Mouse (Mus musculus) ovary, postnatal 10 days (tissue): ENCODE measurements around the gene Dusp27.

Experiments used
- DNase-seq: peaks from one replicate; pipeline ENCODE4 v3.0.0; 2022; ENCODE audit warnings: low spot score

The Dusp27 gene

DNA sequence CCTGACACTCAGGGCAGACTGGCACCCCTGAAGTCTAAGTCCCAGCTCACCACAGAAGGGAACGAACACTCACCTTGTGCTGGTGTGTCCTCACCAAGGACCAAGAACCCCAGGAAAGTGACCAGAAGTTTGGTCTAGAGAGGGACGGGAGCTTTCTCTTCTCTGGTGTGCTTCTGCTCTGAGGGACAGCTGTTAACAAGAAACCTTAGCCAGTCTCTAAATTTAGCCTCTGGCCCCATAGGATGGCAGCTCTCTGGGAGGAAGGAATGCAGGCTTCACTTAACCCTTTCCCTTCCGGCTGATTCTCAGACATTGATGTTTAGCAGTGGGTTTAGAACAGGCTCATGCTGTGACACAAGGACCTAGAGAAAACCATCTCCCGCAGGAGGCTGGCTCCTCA lies at the start of gene Dusp27:
Gene Dusp27 (minus strand): TSS at position 204 of the 400 bp plus-strand sequence.
- DNase-seq: no peak

DNA sequence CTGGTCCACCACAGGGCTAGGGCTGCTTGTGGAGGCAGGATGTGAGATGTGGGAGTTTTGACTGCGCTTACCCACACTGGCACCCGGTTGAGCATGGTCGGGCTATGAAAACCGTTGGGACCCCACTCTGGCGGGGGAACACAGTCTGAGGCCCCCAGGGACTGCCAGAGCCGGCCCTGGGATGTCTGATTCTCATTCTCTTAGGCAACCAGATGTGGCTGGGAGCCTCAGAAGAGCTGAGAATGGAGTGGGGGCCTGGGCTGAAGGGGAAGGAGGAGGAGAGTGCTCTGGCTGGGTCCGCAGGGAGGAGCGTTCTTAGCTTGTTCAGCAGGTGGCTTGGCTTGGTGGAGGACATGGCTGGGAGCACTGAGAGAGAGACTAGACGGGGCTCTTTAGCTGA lies 45.9 kb upstream of the Dusp27 start:
- DNase-seq: no peak

DNA sequence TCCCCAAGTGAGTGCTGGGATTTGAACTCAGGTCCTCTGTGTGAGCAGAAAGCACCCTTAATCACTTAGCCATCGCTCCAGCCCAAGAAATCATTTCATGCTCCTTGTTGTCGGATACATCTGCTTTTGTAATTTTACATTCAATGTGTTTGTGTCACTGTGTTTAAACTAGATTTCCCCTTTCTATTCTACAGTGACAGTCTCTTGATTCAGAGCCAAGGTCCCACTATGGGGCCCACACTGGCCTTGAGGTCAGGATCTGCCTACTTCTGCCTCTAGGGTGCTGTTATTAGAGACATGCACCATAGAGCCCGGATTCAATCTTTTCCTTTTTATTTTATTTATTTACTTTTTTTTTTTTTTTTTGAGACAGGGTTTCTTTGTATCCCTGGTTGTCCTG lies 45.3 kb upstream of the Dusp27 start:
- no peak for DNase-seq

DNA sequence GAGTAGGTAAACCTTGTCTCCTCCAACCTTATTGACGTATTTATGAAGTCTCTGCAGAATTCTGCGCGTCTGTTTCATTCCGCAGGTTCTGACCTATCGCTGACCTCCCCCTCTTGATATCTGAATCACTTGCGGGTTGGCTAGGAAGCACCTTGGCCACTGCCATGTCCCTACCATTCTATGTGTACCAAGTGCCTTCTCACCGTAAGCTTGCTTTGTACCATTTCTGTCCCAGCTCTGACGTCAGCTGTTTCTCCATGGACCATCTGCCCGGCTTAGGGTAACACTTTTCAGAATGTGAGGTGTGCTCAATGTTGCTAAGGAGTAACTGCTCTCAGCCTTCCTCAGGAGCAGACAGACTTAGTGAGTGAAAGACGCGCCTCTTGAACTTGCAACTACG lies 43.1 kb upstream of the Dusp27 start:
- DNase-seq: no peak

DNA sequence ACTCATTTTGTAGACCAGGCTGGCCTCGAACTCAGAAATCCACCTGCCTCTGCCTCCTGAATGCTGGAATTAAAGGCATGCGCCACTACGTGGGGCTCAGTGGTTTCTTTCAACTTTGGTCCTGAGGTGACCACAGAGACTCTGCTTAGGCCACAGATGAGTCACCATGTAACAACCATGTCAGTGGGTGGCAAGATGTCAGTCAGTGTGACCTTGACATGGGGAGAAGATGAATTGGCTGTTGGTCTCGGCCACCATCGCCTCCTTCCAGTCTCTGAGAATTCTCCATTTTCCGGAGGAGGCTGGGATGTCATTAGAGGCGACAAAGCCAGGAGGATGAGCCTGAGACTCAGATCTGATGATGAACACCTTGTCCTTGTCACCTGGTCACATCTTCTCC lies 42.0 kb upstream of the Dusp27 start:
- DNase-seq: no peak

DNA sequence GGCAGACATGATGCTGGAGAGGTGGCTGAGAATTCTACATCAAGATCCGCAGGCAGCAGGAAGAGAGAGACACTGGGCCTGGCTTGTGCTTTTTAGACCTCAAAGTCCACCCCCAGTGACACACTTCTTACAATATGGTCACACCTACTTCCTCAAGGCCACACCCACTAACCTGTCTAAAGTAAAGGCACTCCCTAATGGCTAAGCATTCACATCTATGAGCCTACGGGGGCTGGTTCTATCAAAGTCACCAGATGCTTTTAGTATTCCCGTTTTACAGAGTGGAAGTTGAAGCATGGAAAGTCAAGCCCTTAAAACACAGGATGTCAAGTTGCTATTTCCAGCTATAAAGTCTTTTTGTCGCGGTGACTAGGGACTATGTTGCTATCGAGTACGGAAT lies 40.3 kb upstream of the Dusp27 start:
- no peak for DNase-seq

DNA sequence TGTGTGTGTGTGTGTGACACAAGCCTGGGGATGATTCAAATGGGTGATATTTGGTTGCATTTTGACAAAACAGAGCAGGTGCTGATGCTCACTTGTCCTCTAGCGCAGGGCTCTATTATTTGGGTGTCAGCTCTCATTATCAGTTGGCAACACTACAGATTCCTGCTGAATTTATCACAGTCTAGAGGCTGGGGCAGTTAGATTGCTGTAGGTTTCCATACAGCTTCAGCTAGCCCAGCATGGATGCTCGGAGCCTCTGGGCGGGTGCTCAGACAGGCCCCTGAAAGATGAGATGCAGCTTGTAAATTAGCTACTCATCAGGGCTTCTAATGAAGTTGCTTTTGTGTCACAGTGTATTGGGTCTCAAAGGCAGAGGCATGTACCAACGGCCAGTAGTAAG lies 39.7 kb upstream of the Dusp27 start:
- DNase-seq: no peak

DNA sequence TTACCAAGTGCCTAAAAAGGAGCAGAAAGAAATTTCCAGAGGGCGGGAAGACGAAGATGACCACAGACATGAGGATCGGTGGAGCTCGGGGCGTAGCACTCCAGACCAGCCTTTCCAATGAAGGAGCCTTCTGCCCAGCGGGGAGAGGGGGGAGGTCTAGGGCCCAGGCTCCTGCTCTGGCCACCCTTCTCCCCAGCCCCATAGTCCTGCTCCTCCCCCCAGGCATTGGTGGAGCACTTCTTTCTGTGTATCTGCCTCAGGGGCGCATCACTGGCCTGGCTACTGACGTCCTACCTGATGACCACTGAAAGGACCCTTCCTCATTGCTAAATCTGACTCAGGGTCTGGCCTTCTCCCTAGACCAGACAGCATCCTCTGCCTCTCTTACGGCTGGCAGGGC lies 37.4 kb upstream of the Dusp27 start:
- DNase-seq: no peak

DNA sequence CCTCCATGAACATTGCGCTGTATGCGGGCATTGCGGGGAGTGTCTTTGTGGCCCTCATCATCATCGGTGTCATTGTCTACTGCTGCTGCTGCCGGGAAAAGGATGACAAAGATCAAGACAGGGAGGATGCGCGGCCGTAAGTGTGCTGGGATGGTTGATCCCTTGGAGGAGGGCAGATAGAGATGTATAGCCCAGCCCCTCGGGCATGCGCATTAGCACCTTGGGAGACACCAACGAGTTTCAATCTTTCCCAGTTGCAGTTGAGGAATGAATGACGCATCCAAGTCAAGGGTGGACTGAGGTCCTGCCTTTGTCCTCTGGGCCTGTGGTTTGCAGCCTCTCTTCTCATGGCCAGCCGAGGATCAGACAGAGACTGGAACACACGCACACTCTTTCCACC lies 36.9 kb upstream of the Dusp27 start:
- DNase-seq: no peak

DNA sequence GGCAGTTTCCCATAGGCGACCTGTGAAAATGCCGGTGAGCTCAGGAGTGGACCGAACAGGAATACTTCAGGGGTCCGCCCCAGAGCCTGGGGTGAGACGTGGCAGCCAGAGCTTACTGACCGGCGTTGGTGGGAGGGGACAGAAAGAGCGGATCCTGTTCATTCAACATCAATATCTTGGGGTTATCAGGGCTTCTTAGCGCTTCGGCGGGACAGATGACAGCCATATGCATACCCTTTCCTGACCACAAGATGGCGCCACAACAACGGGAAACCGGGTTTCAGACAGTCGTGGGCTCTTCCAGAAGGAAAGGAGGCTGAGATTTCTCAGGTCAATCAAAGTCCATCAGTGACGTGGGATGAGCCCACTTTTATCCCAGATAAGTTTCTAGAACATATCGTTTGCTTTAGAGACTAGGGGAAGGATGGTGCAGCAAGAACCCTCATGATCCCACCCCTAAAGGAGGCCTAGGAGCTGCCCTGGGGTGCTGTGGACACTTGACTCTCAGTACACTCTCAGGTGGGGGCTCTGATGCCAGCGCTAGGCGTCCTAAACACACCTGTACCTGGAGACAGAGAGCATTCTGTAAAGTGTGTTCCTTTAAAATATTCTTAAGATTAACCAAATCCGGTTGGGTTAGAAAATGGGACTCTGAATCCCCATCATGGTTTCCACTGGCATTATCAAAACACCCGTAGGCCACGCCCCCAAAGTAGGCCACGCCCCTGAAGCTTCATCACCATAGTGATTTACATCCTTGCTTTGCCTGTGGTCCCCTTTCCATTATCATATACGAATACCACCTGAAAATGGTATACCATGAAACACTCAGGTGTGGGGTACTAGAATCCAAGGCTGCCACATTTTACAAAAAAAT lies 33.1 kb upstream of the Dusp27 start:
- DNase-seq: peak; percentile 48

DNA sequence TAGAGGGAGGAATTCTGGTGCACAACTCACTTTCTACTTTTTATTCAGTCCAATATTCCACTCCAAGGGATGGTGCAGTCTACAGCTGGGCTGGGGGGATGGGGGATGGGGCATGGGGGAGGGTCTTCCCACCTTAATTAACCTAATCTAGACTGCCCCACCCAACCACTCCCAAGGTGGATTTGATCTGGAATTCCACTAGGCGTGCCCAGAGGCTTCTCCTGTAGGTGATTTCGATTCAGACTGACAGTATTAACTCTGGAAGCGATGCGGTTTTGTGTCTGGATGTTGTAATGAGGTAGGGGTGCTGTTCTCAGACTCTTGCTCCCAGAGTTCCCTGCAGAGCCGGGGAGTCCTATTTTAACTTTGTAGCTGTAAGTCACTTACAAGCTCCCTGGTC lies 32.4 kb upstream of the Dusp27 start:
- DNase-seq: no peak

DNA sequence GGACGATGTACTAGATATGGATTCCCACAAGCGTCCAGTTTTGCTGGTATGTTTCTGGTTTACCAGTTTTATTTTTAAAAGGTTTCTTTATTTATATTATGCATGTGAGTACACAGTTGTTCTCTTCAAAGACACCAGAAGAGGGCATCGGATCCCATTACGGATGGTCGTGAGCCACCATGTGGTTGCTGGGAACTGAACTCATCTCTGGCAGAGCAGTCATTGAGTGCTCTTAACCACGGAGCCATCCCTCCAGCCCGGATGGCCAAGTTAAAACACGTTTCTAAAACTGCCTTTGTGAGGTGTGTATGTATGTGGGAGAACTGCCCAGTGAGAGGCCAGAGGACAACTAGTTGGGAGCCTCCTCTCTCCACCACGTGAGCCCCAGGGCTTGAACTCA lies 30.9 kb upstream of the Dusp27 start:
- no peak for DNase-seq

DNA sequence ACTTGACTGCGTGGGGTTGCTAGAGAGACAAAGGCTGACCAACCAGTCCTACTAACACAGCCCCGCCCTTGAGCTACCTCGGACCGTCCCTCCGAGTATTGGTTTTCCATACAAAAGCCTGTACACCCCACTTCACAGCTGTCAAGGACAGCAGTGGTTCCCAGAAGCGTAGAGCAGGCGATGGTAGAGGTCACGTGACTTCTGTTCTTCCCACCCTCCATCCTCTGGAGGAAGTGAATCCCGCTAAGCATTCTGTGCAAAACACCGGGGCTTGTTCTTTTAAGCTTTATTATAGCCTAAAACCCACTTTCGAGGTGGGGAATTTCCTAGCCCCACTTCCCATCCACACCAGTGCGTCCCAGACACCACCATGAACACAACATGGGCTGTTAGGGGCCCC lies 30.0 kb upstream of the Dusp27 start:
- no peak for DNase-seq

DNA sequence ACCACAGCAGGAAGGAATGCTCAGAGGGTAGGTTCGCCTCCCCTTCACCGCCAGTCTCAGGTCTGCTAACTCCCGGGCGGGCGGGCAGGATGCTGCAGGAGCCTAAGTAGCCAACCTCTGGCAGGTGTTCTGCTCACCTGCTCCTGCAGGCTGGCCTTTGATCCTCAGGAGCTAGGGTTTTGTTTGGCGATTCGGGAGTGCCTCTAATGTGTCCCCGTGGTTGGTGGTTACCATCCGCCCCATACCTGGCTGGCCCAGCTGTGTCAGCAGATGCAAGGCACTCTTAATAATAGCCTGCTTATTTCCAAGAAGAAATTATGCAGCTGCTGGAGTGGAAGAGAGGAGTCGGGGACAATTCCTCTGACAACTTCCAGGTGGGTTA lies 27.4 kb upstream of the Dusp27 start:
- DNase-seq: no peak

DNA sequence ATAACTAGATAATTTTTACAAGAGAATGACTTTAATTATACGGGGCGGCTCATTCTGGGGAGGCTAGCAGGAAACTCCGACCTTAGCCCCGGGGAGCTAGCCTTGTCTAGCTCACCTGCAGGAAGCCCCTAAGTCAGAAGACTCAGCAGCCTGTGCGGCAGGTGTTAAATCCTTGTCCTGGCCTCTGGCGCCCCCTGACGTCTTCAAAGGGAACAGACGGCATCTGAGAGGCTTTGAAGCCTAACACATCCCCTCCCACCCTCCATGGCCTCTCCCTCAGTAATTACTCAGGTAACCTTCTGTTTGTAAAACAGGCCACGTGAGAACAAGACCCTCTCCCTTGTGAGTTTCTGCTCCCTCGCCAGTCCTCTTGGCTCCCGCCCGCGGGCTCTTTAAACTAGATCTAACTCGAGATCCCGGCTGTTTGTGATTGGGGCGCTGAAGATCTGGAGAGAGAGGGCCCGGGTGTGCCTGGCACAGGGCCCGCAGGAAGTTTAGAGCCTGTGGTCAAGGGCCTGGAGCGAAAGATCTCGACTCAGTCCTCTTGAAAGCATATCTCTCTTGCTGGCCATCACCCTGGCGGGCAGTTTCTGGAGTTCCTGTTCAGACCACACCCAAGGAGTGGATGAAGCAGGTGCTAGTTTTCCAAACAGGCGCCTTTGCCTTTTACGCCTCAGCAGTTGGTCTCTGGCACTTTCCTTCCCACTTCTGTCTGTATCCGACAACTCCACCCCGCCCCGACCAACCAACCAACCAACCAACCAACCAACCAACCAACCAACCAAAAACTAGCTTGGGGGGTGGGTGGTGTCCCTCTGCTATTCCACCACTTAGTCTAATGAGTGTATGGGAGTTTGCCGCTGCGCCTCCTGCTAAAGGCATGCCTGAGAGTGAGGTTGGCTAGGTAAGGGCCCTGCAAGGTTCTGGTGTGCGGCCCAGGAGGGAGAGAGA lies 26.7 kb upstream of the Dusp27 start:
- DNase-seq: peak; percentile 41

DNA sequence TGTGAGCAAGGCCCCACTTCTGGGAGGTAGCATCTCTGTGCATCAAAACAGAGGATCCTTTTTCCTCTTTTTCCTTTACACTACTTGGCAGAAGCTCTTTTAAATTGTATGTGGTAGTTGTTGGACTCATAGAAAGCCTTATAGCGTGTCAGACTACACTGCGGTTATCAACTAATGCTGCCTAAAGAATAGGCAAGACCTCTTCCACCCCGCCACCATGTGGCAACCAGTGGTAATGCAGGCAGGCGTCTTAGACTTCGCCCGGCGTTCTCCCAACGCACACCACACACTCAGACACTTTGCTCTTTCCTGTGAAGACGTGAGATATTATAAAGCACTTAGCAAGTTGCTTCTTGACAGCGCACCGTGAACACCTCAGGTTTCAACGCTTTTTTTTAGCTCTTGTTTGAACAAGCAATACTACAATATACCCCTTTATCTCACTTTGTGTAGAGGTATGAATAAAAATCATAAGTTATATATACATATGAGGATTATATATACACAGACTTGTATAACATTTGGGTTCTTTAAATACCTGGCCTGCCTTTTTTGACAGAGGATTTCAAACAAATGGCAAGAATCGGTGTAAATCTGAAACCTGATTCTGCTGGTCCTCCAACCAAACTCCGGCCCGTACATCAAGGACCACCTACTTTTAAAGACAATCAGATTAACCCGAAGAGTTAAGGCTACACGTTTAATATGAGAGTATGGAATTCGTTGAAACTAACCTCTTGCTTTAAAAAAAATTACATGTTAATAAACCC lies 25.8 kb upstream of the Dusp27 start:
- DNase-seq: peak; percentile 91

DNA sequence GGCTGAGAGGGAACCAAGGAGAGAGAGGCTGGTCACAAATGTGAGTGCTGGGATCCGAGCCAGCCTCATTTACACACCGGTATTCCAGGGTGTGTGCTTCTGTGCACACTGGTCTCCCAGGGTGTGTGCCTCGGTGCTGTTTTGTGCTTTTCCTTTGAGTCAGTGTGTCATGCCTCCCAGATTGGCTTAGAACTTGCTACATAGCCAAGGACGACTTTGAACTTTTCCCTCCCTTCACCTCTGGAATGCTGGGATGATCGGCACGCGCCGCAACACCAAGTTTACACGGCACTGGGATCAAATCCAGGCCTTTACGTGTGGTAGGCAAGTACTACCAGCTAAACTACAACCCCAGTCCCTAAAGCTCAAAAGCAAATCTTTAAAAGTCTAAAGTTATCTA lies 24.3 kb upstream of the Dusp27 start:
- no peak for DNase-seq

DNA sequence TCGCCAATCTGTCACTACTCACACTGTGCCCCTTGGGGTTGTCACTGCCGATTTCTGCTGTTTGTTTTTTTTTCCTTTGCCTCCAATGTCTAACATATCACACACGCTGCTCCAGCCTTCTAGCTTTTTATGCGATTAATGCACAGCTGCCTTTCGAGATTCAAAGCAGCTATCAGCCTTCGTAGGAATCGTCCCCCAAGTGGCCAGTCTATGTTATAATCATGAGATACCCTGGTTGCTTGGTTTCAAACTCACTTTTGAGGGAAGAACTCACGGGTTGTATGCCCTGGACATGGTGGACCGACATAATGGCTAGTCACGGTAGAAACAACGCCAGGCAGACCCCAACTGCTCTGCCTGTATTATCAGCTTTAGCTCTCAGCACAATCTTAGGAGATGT lies 23.6 kb upstream of the Dusp27 start:
- no peak for DNase-seq

DNA sequence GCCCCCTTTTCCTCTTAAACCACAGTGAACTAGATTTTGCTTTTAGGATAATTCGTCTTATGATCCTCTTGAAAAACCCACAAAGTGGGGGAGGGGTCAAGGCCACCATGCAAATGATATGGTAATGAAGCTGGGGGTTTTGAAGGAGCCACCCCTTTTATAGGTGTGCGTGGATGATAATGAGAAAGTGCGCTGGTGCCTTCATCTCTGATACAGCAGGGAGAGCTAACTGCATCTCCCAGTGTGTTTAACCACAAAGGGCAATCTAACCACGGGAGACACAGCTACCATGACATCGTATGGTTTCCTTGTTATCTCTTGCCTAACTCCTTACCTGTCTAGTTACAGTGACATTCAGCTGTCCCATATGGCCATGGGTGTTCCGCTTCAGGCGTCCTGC lies 22.3 kb upstream of the Dusp27 start:
- DNase-seq: no peak

DNA sequence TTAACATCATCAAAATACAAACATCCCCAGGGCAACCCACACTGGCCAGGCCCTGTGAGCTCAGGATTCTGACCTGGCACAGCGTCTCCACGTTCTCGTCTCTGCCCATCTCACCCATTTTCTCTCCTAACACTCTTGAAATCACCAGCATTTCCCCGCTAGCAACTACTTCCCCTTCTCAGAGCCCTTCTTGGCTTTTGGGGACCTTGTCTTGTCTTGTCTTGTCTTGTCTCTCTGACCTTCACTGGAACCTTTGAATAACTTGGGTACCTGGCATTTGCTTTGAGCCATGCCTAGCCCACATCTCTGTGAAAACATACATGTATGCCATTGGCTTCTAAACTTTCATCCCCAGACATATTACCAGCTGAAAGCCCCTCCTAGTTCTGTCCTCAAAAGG lies 21.7 kb upstream of the Dusp27 start:
- no peak for DNase-seq

DNA sequence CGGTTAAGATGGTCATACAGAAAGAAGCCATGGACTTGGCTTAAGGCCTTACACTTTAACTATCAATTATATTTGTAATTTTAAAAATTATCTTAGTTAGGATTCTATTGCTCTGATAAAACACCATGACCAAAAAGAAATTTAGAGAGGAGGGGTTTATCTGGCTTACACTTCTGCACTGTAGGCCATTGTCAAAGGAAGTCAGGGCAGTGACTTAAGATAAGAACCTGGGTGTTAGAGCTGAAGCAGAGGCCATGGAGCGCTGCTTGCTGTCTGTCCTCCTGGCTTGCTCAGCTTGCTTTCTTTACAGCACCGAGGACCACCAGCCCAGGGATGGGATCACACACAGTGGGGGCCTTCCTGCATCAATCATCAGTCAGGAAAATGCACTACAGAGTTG lies 19.9 kb upstream of the Dusp27 start:
- no peak for DNase-seq

DNA sequence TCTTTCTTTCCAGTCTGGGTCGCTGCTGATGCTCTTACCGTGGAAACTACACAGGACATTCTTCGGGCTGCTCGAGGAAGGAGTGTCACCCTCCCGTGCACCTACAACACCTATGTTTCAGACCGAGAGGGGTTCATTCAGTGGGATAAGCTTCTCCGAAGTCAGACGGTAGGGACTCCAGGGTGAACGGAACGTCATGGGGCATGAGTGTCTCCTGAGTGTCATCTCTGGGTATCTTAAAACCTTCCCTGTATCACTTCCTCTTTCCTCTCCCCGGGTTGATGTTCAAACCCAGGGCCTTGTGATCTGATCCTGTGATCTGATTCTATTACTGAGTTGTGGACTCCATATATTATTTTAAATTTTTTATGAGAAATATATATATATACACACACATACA lies 18.9 kb upstream of the Dusp27 start:
- no peak for DNase-seq
